Mouse (Mus musculus) kidney, embryonic 16.5 days (tissue): ENCODE measurements around the gene Arsa. TPM values are rescaled to one million over a fixed set of nuclear protein-coding genes. Genes with fewer than 3 reads are reported as not detected.

Source experiments
- ATAC-seq: fragments of 200-750 bp; cut with Nextera tagmentation; 2 replicates; pipeline ENCODE4 v1.8.0; 2017; ENCODE audit warnings: moderate TSS enrichment; ENCODE audit not compliant: low FRiP score, low TSS enrichment
- H3K27ac ChIP-seq: fragments of 300-500 bp; sonication (generic); 2 replicates; pipeline ENCODE4 v1.5.1; 2014; ENCODE audit warnings: low read length
- H3K27me3 ChIP-seq: fragments of 300-500 bp; sonication (generic); 2 replicates; pipeline ENCODE4 v1.6.1; 2014; ENCODE audit warnings: low read length, control low read depth, mixed read lengths; ENCODE audit not compliant: insufficient read depth
- H3K36me3 ChIP-seq: fragments of 300-500 bp; sonication (generic); 2 replicates; pipeline ENCODE4 v1.6.1; 2014; ENCODE audit warnings: low read length, control low read depth, mixed read lengths; ENCODE audit not compliant: insufficient read depth
- H3K4me1 ChIP-seq: fragments of 300-500 bp; sonication (generic); 2 replicates; pipeline ENCODE4 v1.6.1; 2014; ENCODE audit warnings: low read length, control low read depth, mixed read lengths; ENCODE audit not compliant: insufficient read depth
- H3K4me2 ChIP-seq: fragments of 300-500 bp; sonication (generic); replicated peaks from 2 replicates; pipeline ENCODE4 v1.6.1; 2014; ENCODE audit warnings: low read depth, low read length
- H3K4me3 ChIP-seq: fragments of 300-500 bp; sonication (generic); 2 replicates; pipeline ENCODE4 v1.5.1; 2014; ENCODE audit warnings: mild to moderate bottlenecking, low read length
- H3K9ac ChIP-seq: fragments of 300-500 bp; sonication (generic); replicated peaks from 2 replicates; pipeline ENCODE4 v1.6.1; 2014; ENCODE audit warnings: low read length
- H3K9me3 ChIP-seq: fragments of 300-500 bp; sonication (generic); 2 replicates; pipeline ENCODE4 v1.6.1; 2016; ENCODE audit warnings: low read length, control low read depth
- WGBS: fragments of 180-500 bp; shearing (Covaris S2); extraction: QIAGEN DNeasy Blood & Tissue Kit; methylation state at CpG from one replicate; pipeline ENCODE4 v1.1.7; 2014; 5-methylcytosine and 5-hydroxymethylcytosine counted together
- polyA plus RNA-seq: library from polyadenylated mRNA; unstranded; fragments of >200 nt; fragmentation: Nextera tagmentation; extraction: Ambion mirVana; gene quantifications from 2 replicates; pipeline ENCODE4 v1.2.1, GENCODE M21; 2015

Arsa gene
- polyA plus RNA-seq, 1 experiment from 2014 or later = 21.1 TPM

GRCm38 (mm10) chr15:89512679-89513078 lies 35.5 kb upstream of the Arsa start:
- no peak overlapping the region for H3K4me2 ChIP-seq
- H3K27me3 ChIP-seq = no peaks in the 10 kb centered on the region
- ATAC-seq = no peak
- whole genome bisulfite sequencing = 71% methylated on average over 4 of the region's 4 CpGs
- H3K9ac ChIP-seq = no peak overlapping the region
- H3K9me3 ChIP-seq = no peaks in the 10 kb centered on the region
- no peak overlapping the region for H3K4me3 ChIP-seq
- no peak overlapping the region for H3K27ac ChIP-seq
- no peaks in the 10 kb centered on the region for H3K36me3 ChIP-seq
- H3K4me1 ChIP-seq = no peaks in the 10 kb centered on the region

DNA sequence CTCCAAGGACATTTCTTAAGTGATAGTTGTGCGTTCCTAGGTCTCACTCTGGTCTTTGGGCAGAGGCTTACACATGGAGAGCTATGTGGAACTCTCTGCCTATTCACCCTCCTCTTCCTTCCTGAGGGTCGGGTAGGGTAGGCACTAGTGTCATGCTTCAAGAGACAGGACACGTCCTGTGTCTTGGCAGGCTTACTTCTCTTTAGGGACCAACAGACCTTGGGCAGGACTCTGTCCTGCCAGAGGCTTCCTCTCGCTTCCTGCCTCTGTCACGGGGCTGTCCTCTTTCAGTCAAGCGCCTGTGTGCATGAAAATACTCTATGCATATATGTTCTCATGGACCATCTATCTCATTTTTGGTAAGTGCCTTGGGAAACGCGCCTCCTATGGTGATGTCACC lies 30.5 kb upstream of the Arsa start:
- no peaks in the 10 kb centered on the region for H3K4me1 ChIP-seq
- H3K4me3 ChIP-seq = no peak overlapping the region
- no peak overlapping the region for H3K9ac ChIP-seq
- ATAC-seq = no peak
- WGBS = 79% methylated on average over 8 of the region's 8 CpGs
- H3K27ac ChIP-seq = no peak overlapping the region
- no peaks in the 10 kb centered on the region for H3K9me3 ChIP-seq
- peaks cover 6% of the 10 kb centered on the region; the same call in 1 of the 2 replicates for H3K36me3 ChIP-seq
- H3K4me2 ChIP-seq = no peak overlapping the region
- H3K27me3 ChIP-seq = no peaks in the 10 kb centered on the region

DNA sequence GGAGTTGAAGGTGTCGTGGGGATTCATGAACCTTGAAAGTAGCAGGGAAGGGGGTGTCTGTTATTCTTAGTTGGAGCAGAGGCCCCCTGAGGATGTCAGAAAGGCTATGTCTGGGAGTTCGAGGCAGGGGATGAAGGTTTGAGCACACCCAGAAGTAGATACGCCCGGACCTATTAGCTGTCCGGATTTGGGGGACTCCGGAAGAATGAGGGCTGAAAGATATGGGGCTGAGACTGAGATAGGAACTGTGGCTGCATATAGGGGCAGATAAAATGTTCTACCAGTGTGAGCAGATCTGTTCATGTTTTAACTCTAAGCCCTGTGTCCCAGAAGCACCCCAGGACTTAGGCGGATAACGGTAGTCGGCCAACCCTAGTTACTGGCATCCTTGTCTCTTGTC lies 27.6 kb upstream of the Arsa start:
- Histone ChIP-seq H3K4me3 (no peak overlapping the region), H3K36me3 (peaks cover 6% of the 10 kb centered on the region; the same call in 1 of the 2 replicates), H3K9ac (no peak overlapping the region), H3K27ac (no peak overlapping the region), H3K4me2 (no peak overlapping the region), H3K27me3 (peaks cover 5% of the 10 kb centered on the region; the same call in 1 of the 2 replicates), H3K9me3 (no peaks in the 10 kb centered on the region), H3K4me1 (peaks cover 6% of the 10 kb centered on the region; the same call in 1 of the 2 replicates)
- no peak for ATAC-seq
- 89% methylated on average over 9 of the region's 9 CpGs for WGBS

DNA sequence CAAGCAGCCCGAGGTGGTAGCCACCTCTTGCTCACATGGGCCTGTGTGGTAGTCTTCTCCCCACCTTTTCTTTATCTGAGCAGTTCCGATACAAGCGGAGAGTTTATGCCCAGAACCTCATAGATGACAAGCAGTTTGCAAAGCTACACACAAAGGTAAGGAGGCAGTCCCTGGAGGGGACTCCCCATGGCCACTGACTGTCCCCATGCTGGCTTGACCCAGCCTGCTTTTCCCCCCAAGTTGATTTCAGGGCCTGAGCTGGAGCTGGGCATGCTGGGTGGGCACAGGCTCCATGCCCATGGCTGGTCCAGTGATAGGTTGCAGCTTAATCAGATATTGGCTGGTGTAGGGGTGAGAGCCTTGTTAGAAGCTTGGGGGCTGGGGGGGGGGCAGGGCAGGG lies 24.1 kb upstream of the Arsa start:
- Histone ChIP-seq H3K4me2 (no peak overlapping the region), H3K4me1 (peaks cover 16% of the 10 kb centered on the region), H3K36me3 (peaks cover 6% of the 10 kb centered on the region; the same call in 1 of the 2 replicates), H3K27me3 (peaks cover 5% of the 10 kb centered on the region; the same call in 1 of the 2 replicates), H3K4me3 (no peak overlapping the region), H3K9me3 (no peaks in the 10 kb centered on the region), H3K27ac (no peak overlapping the region), H3K9ac (no peak overlapping the region)
- no peak for ATAC-seq
- 88% methylated on average over 3 of the region's 3 CpGs for WGBS

DNA sequence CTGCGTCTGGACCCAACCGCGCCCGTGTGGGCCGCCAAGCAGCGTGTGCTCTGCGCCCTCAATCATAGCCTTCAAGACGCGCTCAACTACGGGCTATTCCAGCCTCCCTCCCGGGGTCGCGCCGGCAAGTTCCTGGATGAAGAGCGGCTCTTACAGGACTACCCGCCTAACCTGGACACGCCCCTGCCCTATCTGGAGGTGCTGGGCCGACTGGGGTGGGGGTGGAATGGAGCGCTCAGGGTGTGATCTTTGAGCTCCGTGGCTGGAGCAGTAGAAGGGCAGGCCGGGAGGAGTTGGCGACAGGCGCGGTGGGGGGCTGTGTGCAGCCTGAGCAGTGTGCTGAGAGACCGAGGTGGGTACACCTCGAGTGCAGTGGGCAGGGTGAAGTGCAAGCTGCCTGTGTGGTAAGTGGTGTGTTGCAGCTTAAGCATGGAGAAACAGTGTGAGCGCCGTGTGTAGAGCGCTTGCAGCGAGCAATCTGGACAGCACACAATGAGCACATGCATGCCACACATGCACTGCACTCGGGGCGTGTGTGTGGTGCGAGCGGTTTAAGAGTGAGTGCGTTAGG lies 23.1 kb upstream of the Arsa start:
- H3K36me3 ChIP-seq = peaks cover 6% of the 10 kb centered on the region; the same call in 1 of the 2 replicates
- ATAC-seq = peak; percentile 39
- H3K4me3 ChIP-seq = peak overlapping the region; percentile 69
- no peaks in the 10 kb centered on the region for H3K9me3 ChIP-seq
- under 1% methylated on average over 35 of the region's 35 CpGs for WGBS
- peaks cover 5% of the 10 kb centered on the region; the same call in 1 of the 2 replicates for H3K27me3 ChIP-seq
- peak overlapping the region; percentile 94 for H3K4me2 ChIP-seq
- H3K9ac ChIP-seq = peak overlapping the region; percentile 83
- H3K27ac ChIP-seq = no peak overlapping the region
- H3K4me1 ChIP-seq = peaks cover 16% of the 10 kb centered on the region

GRCm38 (mm10) chr15:89499784-89500220 lies 22.6 kb upstream of the Arsa start:
- Histone ChIP-seq H3K27ac (0 out of 2 replicates have a peak overlapping the region, but pooled peaks have one; percentile 49), H3K9ac (peak overlapping the region; percentile 83), H3K4me1 (peaks cover 16% of the 10 kb centered on the region), H3K4me3 (peak overlapping the region; percentile 69), H3K36me3 (peaks cover 6% of the 10 kb centered on the region; the same call in 1 of the 2 replicates), H3K4me2 (peak overlapping the region; percentile 94), H3K9me3 (0 out of 2 replicates have a peak, but pooled peaks cover 3% of the 10 kb centered on the region), H3K27me3 (peaks cover 5% of the 10 kb centered on the region; the same call in 1 of the 2 replicates)
- under 1% methylated on average over 44 of the region's 60 CpGs for WGBS
- peak; percentile 65 for ATAC-seq

- ATAC-seq = peak; percentile 24
- 0 out of 2 replicates have a peak, but pooled peaks cover 3% of the 10 kb centered on the region for H3K9me3 ChIP-seq
- H3K4me3 ChIP-seq = peak within 1 kb of the TSS; percentile 69
- H3K4me2 ChIP-seq = peak within 1 kb of the TSS; percentile 94
- H3K9ac ChIP-seq = peak within 1 kb of the TSS; percentile 83
- peaks cover 6% of the 10 kb centered on the region; the same call in 1 of the 2 replicates for H3K36me3 ChIP-seq
- H3K27ac ChIP-seq = peak within 1 kb of the TSS; percentile 72
- WGBS = 1% methylated on average over 47 of the region's 72 CpGs
- H3K27me3 ChIP-seq = peaks cover 5% of the 10 kb centered on the region; the same call in 1 of the 2 replicates
- peaks cover 16% of the 10 kb centered on the region for H3K4me1 ChIP-seq
Measured at GRCm38 (mm10) chr15:89498961-89499688, 21.9 kb upstream of the Arsa start, which contains the start of gene Shank3. Gene Shank3, plus strand, starts transcription at chr15:89499623.

- H3K4me2 ChIP-seq = peak overlapping the region; percentile 94
- no peak; the same call in 1 of the 2 replicates for ATAC-seq
- peak overlapping the region; percentile 83 for H3K9ac ChIP-seq
- peaks cover 5% of the 10 kb centered on the region; the same call in 1 of the 2 replicates for H3K27me3 ChIP-seq
- WGBS = 3% methylated on average over 37 of the region's 41 CpGs
- H3K4me1 ChIP-seq = peaks cover 16% of the 10 kb centered on the region
- peaks cover 1% of the 10 kb centered on the region; the same call in 1 of the 2 replicates for H3K36me3 ChIP-seq
- H3K27ac ChIP-seq = peak overlapping the region; percentile 72
- peak overlapping the region; percentile 69 for H3K4me3 ChIP-seq
- 0 out of 2 replicates have a peak, but pooled peaks cover 3% of the 10 kb centered on the region for H3K9me3 ChIP-seq
Measured at GRCm38 (mm10) chr15:89498049-89498960, 21.1 kb upstream of the Arsa start.
